ENCODE assay signal across 10 mouse cellular contexts in genomic region chr7:126042306-126042705, GRCm38 (mm10). TPM values are rescaled to one million over a fixed set of nuclear protein-coding genes. Genes with fewer than 3 reads are reported as not detected.
DNase-seq lines count a peak whose midpoint lies in the region; ATAC-seq and TF ChIP-seq lines count a peak whose summit lies in the region.
"Had no signal": no experiment of that assay in that cellular context is flagged by ENCODE, and none has a peak within 500 bp of the region (broad histone marks: within the 10 kb centered on the region; RNA-seq: fewer than 3 reads in every experiment).

No protein-coding gene starts in this region.

- H3K36me3 ChIP-seq in lung, postnatal 0 days (ENCODE audit: insufficient read depth, low read length), result no peaks in the 10 kb centered on the region
- H3K36me3 ChIP-seq: midbrain, embryonic 15.5 days had no signal

- no peak overlapping the region for H3K9ac ChIP-seq in lung, postnatal 0 days (replicated peaks; ENCODE audit: low read depth)
- H3K9ac ChIP-seq: midbrain, embryonic 15.5 days had no signal

- H3K9me3 ChIP-seq in lung, postnatal 0 days (ENCODE audit: low read length), result no peaks in the 10 kb centered on the region
- H3K9me3 ChIP-seq: midbrain, embryonic 15.5 days had no signal

- WGBS in lung, postnatal 0 days, result 34% methylated on average over 3 of the region's 3 CpGs
- WGBS in lung, adult 2 months, result 34% methylated on average over 3 of the region's 3 CpGs

- TF ChIP-seq POLR2A in lung, adult 2 months (IDR thresholded peaks at IDR 0.05; ENCODE audit: borderline replicate concordance, extremely low read depth, low read depth, low read length), result no peak

- no peak for ATAC-seq in lung, postnatal 0 days
- ATAC-seq in megakaryocyte, adult 5-6 weeks (ENCODE audit: poor library complexity, severe bottlenecking), result peak; percentile 40
- ATAC-seq: midbrain, embryonic 15.5 days had no signal

- H3K27me3 ChIP-seq in lung, postnatal 0 days (replicated peaks; ENCODE audit: insufficient read depth, low read length), result no peaks in the 10 kb centered on the region
- H3K27me3 ChIP-seq: midbrain, embryonic 15.5 days had no signal

- H3K4me1 ChIP-seq in lung, postnatal 0 days (ENCODE audit: insufficient read depth, low read depth, low read length), result no peaks in the 10 kb centered on the region
- H3K4me1 ChIP-seq in lung, adult 2 months (ENCODE audit: control insufficient read depth, insufficient read depth, low read length), result no peaks in the 10 kb centered on the region

- H3K27ac ChIP-seq in lung, postnatal 0 days (ENCODE audit: low read length), result no peak overlapping the region
- H3K27ac ChIP-seq: midbrain, embryonic 15.5 days had no signal

- peak; percentile 62 for DNase-seq in lung, postnatal 0 days (ENCODE audit: low spot score)
- no peak for DNase-seq in lung, adult 2 months
- peak; percentile 99 for DNase-seq in MEL-GATA-1-ER (ENCODE audit: extremely low read depth, low read depth)
- peak; percentile 40 for DNase-seq in embryo, embryonic 10.5 days (ENCODE audit: low spot score)
- no peak for DNase-seq in layer of hippocampus, adult 9-10 months (ENCODE audit: low spot score)
- no peak for DNase-seq in right cerebral cortex, adult 18-20 months
- DNase-seq in ovary, postnatal 10 days (ENCODE audit: low spot score), result no peak
- DNase-seq: layer of hippocampus, adult 9-11 months had no signal

- no peak overlapping the region for H3K4me2 ChIP-seq in lung, postnatal 0 days (replicated peaks; ENCODE audit: low read depth, low read length)
- H3K4me2 ChIP-seq: midbrain, embryonic 15.5 days had no signal

- no peak for TF ChIP-seq EP300 in lung, postnatal 0 days (IDR thresholded peaks at IDR 0.05)

- peak; percentile 49 for TF ChIP-seq CTCF in lung, postnatal 0 days (IDR thresholded peaks at IDR 0.05)
- no peak for TF ChIP-seq CTCF in lung, adult 2 months (IDR thresholded peaks at IDR 0.05; ENCODE audit: insufficient read depth, low read length)

- H3K4me3 ChIP-seq in lung, postnatal 0 days (ENCODE audit: low read depth, low read length), result no peak overlapping the region
- no peak overlapping the region for H3K4me3 ChIP-seq in lung, adult 2 months (replicated peaks; ENCODE audit: extremely low read depth, low read depth, low read length)
- H3K4me3 ChIP-seq: midbrain, embryonic 15.5 days had no signal

RNA-seq across cellular contexts. Expression of gene Gsg1l, which starts 39.9 kb away (rescaled TPM):
- polyA plus RNA-seq in lung, postnatal 0 days (2015; fragmentation: Nextera tagmentation; extraction: Ambion mirVana), result 0.66 and 0.68 TPM in 2 replicates
- polyA plus RNA-seq in lung, adult 2 months (2012; rRNA removed), result 4.8 and 5.6 TPM in 2 replicates
- total RNA-seq in megakaryocyte, adult 5-6 weeks (2015), result not detected in 2 replicates
- total RNA-seq in megakaryocyte, adult 5-6 weeks (2017), result not detected in 2 replicates

Comparison
In these comparisons a context has a peak if more than half of its experiments do, and no peak if none do; other contexts are left out.
1. DNase-seq: peak in lung, postnatal 0 days (single experiment), MEL-GATA-1-ER (single experiment) and embryo, embryonic 10.5 days (single experiment); none in lung, adult 2 months (single experiment), layer of hippocampus, adult 9-10 months (single experiment), right cerebral cortex, adult 18-20 months (single experiment) and ovary, postnatal 10 days (single experiment).